Mouse (Mus musculus): Measurements from ENCODE around the gene Tm4sf20.

GRCm38 (mm10) chr1:82733357-82733756 lies 34.9 kb downstream of the Tm4sf20 start:
- TF ChIP-seq CTCF (IDR thresholded peaks at IDR 0.05; ENCODE audit: low read depth) (no peak), EP300 (IDR thresholded peaks at IDR 0.05; ENCODE audit: low read depth) (peak; percentile 39)
